Comparison of ENCODE assay signal across 22 mouse cellular contexts in the genomic region with DNA sequence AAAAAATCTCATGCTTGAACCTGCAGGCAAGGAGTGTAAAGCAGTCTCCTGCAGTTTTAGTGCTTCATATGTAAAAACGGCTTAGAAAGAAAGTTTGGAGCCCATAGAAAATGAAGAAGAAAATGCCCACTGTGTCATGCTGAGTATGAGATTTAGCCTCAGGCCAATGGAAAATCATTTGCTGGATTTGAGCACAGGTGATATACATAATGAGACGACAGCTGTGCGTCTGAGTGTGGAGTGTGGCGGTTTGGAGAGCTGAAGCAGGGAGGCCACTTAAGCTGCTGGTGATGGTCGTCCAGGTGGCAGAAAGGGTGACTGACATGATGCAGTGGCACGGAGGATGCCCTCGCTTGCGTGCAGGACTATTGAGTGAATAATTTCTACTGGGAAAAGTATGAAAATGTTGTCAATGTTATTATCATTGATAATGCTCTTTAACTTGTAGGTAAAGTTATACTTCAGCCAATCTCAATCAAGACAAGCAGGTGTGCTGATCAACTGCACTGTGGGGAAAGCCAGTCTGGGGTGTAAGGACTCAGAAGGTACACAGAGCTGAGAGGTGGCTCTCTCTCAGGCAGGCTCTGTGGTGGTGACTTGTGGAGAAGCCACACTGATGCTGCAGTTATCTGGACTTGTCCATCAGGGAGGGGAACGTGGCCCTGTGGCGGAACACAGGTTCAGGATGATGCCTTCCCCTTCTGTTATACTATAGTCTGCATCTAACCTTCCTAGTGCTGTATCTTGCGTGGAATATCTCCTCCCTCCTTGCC.
A peak's percentile ranks its signal among the peaks of the same experiment; 100 is the strongest.
DNase-seq lines count a peak whose midpoint lies in the region; ATAC-seq lines count a peak whose summit lies in the region.
"Had no signal": no experiment of that assay in that cellular context is flagged by ENCODE, and none has a peak within 500 bp of the region (broad histone marks: within the 10 kb centered on the region; RNA-seq: fewer than 3 reads in every experiment).

No protein-coding gene starts in this region.

- 60% methylated on average over 11 of the region's 11 CpGs for WGBS in hindbrain, embryonic 15.5 days
- WGBS in hindbrain, embryonic 12.5 days = 67% methylated on average over 11 of the region's 11 CpGs
- whole genome bisulfite sequencing in midbrain, embryonic 14.5 days = 57% methylated on average over 11 of the region's 11 CpGs
- 68% methylated on average over 11 of the region's 11 CpGs for WGBS in midbrain, embryonic 10.5 days
- 51% methylated on average over 11 of the region's 11 CpGs for WGBS in midbrain, embryonic 15.5 days
- WGBS in neural tube, embryonic 15.5 days = 63% methylated on average over 11 of the region's 11 CpGs

- no peak overlapping the region for H3K9ac ChIP-seq in hindbrain, embryonic 15.5 days
- H3K9ac ChIP-seq in hindbrain, embryonic 12.5 days = no peak overlapping the region
- H3K9ac ChIP-seq in midbrain, embryonic 14.5 days (replicated peaks; ENCODE audit: low read length) = no peak overlapping the region
- no peak overlapping the region for H3K9ac ChIP-seq in midbrain, embryonic 15.5 days
- H3K9ac ChIP-seq in neural tube, embryonic 15.5 days (replicated peaks) = no peak overlapping the region
- H3K9ac ChIP-seq: heart, embryonic 15.5 days; intestine, embryonic 15.5 days had no signal

- ATAC-seq in hindbrain, embryonic 15.5 days (ENCODE audit: low FRiP score, low read depth) = peak; percentile 67
- ATAC-seq in hindbrain, embryonic 12.5 days (ENCODE audit: low FRiP score) = no peak
- no peak for ATAC-seq in midbrain, embryonic 14.5 days (ENCODE audit: low FRiP score, low TSS enrichment)
- ATAC-seq in midbrain, embryonic 15.5 days (replicated peaks) = peak; percentile 67; the same call in 1 of the 2 replicates
- peak; percentile 58; the same call in 1 of the 2 replicates for ATAC-seq in neural tube, embryonic 15.5 days (ENCODE audit: low FRiP score)
- ATAC-seq: forebrain, embryonic 16.5 days; intestine, embryonic 15.5 days; Patski had no signal

- no peaks in the 10 kb centered on the region for H3K27me3 ChIP-seq in hindbrain, embryonic 15.5 days
- H3K27me3 ChIP-seq in hindbrain, embryonic 12.5 days = no peaks in the 10 kb centered on the region
- no peaks in the 10 kb centered on the region for H3K27me3 ChIP-seq in midbrain, embryonic 14.5 days (ENCODE audit: control insufficient read depth, insufficient read depth, low read length)
- H3K27me3 ChIP-seq in midbrain, embryonic 10.5 days (ENCODE audit: low read depth, poor library complexity, severe bottlenecking) = no peaks in the 10 kb centered on the region
- H3K27me3 ChIP-seq in midbrain, embryonic 15.5 days (replicated peaks) = no peaks in the 10 kb centered on the region
- H3K27me3 ChIP-seq in neural tube, embryonic 15.5 days (replicated peaks) = no peaks in the 10 kb centered on the region
- H3K27me3 ChIP-seq: CH12.LX; heart, embryonic 15.5 days; intestine, embryonic 15.5 days; Patski had no signal

- peaks cover 10% of the 10 kb centered on the region; the same call in 1 of the 2 replicates for H3K4me1 ChIP-seq in hindbrain, embryonic 15.5 days (replicated peaks)
- no peaks in the 10 kb centered on the region for H3K4me1 ChIP-seq in hindbrain, embryonic 12.5 days
- H3K4me1 ChIP-seq in midbrain, embryonic 14.5 days (ENCODE audit: control insufficient read depth, insufficient read depth, low read length) = 0 out of 2 replicates have a peak, but pooled peaks cover 5% of the 10 kb centered on the region
- H3K4me1 ChIP-seq in midbrain, embryonic 10.5 days = no peaks in the 10 kb centered on the region
- H3K4me1 ChIP-seq in midbrain, embryonic 15.5 days = peaks cover 6% of the 10 kb centered on the region; the same call in 1 of the 2 replicates
- no peaks in the 10 kb centered on the region for H3K4me1 ChIP-seq in neural tube, embryonic 15.5 days
- H3K4me1 ChIP-seq: embryonic facial prominence, embryonic 10.5 days; heart, embryonic 15.5 days; intestine, embryonic 15.5 days had no signal

- no peak overlapping the region for H3K4me3 ChIP-seq in hindbrain, embryonic 15.5 days
- H3K4me3 ChIP-seq in hindbrain, embryonic 12.5 days = no peak overlapping the region
- no peak overlapping the region for H3K4me3 ChIP-seq in midbrain, embryonic 14.5 days (replicated peaks; ENCODE audit: low read depth, low read length)
- H3K4me3 ChIP-seq in midbrain, embryonic 10.5 days = no peak overlapping the region
- H3K4me3 ChIP-seq in midbrain, embryonic 15.5 days = no peak overlapping the region
- H3K4me3 ChIP-seq in neural tube, embryonic 15.5 days (replicated peaks) = no peak overlapping the region
- H3K4me3 ChIP-seq: embryonic facial prominence, embryonic 10.5 days; erythroblast, embryonic 14.5 days; heart, adult 2 months; heart, embryonic 15.5 days; intestine, embryonic 15.5 days had no signal

- H3K27ac ChIP-seq in hindbrain, embryonic 15.5 days (replicated peaks) = 0 out of 2 replicates have a peak overlapping the region, but pooled peaks have one; percentile 8
- H3K27ac ChIP-seq in hindbrain, embryonic 12.5 days = no peak overlapping the region
- H3K27ac ChIP-seq in midbrain, embryonic 14.5 days (replicated peaks; ENCODE audit: low read depth, low read length) = no peak overlapping the region
- H3K27ac ChIP-seq in midbrain, embryonic 10.5 days (replicated peaks) = no peak overlapping the region
- H3K27ac ChIP-seq in midbrain, embryonic 15.5 days = no peak overlapping the region
- H3K27ac ChIP-seq in neural tube, embryonic 15.5 days (replicated peaks) = no peak overlapping the region
- H3K27ac ChIP-seq: embryonic facial prominence, embryonic 10.5 days; heart, adult 2 months; heart, embryonic 15.5 days; intestine, embryonic 15.5 days had no signal

- no peaks in the 10 kb centered on the region for H3K9me3 ChIP-seq in hindbrain, embryonic 15.5 days
- no peaks in the 10 kb centered on the region for H3K9me3 ChIP-seq in hindbrain, embryonic 12.5 days (replicated peaks)
- no peaks in the 10 kb centered on the region for H3K9me3 ChIP-seq in midbrain, embryonic 14.5 days (ENCODE audit: control insufficient read depth, low read length)
- H3K9me3 ChIP-seq in midbrain, embryonic 10.5 days (replicated peaks) = no peaks in the 10 kb centered on the region
- no peaks in the 10 kb centered on the region for H3K9me3 ChIP-seq in midbrain, embryonic 15.5 days
- no peaks in the 10 kb centered on the region for H3K9me3 ChIP-seq in neural tube, embryonic 15.5 days (replicated peaks)
- H3K9me3 ChIP-seq: embryonic facial prominence, embryonic 10.5 days; heart, embryonic 15.5 days; intestine, embryonic 15.5 days had no signal

- no peak overlapping the region for H3K4me2 ChIP-seq in hindbrain, embryonic 15.5 days
- H3K4me2 ChIP-seq in hindbrain, embryonic 12.5 days (replicated peaks) = no peak overlapping the region
- H3K4me2 ChIP-seq in midbrain, embryonic 14.5 days (ENCODE audit: low read length) = no peak overlapping the region
- H3K4me2 ChIP-seq in midbrain, embryonic 15.5 days = no peak overlapping the region
- H3K4me2 ChIP-seq in neural tube, embryonic 15.5 days = no peak overlapping the region
- H3K4me2 ChIP-seq: heart, embryonic 11.5 days; heart, embryonic 15.5 days; intestine, embryonic 15.5 days had no signal

- no peaks in the 10 kb centered on the region for H3K36me3 ChIP-seq in hindbrain, embryonic 15.5 days
- no peaks in the 10 kb centered on the region for H3K36me3 ChIP-seq in hindbrain, embryonic 12.5 days
- no peaks in the 10 kb centered on the region for H3K36me3 ChIP-seq in midbrain, embryonic 14.5 days (ENCODE audit: control insufficient read depth, insufficient read depth, low read length)
- H3K36me3 ChIP-seq in midbrain, embryonic 10.5 days = no peaks in the 10 kb centered on the region
- H3K36me3 ChIP-seq in midbrain, embryonic 15.5 days (replicated peaks) = no peaks in the 10 kb centered on the region
- no peaks in the 10 kb centered on the region for H3K36me3 ChIP-seq in neural tube, embryonic 15.5 days
- H3K36me3 ChIP-seq: embryonic facial prominence, embryonic 10.5 days; heart, embryonic 15.5 days; intestine, embryonic 15.5 days had no signal

- peak; percentile 43 for DNase-seq in midbrain, embryonic 14.5 days
- DNase-seq in midbrain, embryonic 10.5 days (ENCODE audit: low spot score) = no peak
- DNase-seq in urinary bladder, adult 2 months (ENCODE audit: low spot score) = no peak
- DNase-seq: adrenal gland, adult 2 months; adrenal gland, postnatal 25 days; cerebellum, adult 2 months; cerebellum, postnatal 10 days; gastrocnemius, postnatal 14 days; heart, adult 2 months; heart, postnatal 14 days had no signal

Comparison
In these comparisons a context has a peak if more than half of its experiments do, and no peak if none do; other contexts are left out.
1. ATAC-seq: peak in hindbrain, embryonic 15.5 days (single experiment), midbrain, embryonic 15.5 days (single experiment) and neural tube, embryonic 15.5 days (single experiment); none in hindbrain, embryonic 12.5 days (single experiment) and midbrain, embryonic 14.5 days (single experiment).